Comparison of ENCODE assay signal across 18 mouse cellular contexts in the genomic region with DNA sequence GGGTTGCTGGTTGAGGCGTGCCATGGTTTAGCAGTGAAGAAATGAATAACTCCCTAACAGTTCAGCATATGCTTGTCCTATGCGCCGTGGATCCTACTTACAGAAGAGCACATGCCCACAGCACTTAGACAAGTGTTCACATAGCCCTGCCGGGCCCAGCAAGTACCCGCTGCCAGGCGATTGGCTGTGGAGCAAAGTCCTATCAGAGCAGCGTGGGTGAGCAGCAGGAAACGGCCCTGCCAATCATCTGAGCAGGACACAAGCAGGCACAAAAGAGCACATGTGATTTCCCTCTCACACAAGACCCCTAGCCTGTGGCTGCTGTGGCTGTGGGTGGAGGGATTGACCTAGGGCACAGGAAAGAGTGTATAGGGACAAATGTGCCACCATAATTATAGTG.
"Had no signal": no experiment of that assay in that cellular context is flagged by ENCODE, and none has a peak within 500 bp of the region (broad histone marks: within the 10 kb centered on the region; RNA-seq: fewer than 3 reads in every experiment).

No protein-coding gene starts in this region.

- H3K4me2 ChIP-seq: lung, embryonic 14.5 days; midbrain, embryonic 12.5 days; neural tube, embryonic 13.5 days; neural tube, embryonic 15.5 days had no signal

- DNase-seq: lung, adult 18-20 months; lung, embryonic 14.5 days; lung, postnatal 10 days; lung, postnatal 4 days; midbrain, embryonic 14.5 days; retina, postnatal 1 day; right cerebral cortex, adult 18-20 months; right cerebral cortex, postnatal 25 days; right cerebral cortex, postnatal 4 days; spleen, adult 18-20 months; thymus, adult 18-20 months; thymus, postnatal 14 days; thymus, postnatal 36 days had no signal

- H3K27ac ChIP-seq: midbrain, embryonic 12.5 days; neural tube, embryonic 13.5 days; neural tube, embryonic 15.5 days had no signal

- H3K9me3 ChIP-seq: midbrain, embryonic 12.5 days; neural tube, embryonic 13.5 days; neural tube, embryonic 15.5 days had no signal

- H3K9ac ChIP-seq: lung, embryonic 14.5 days; midbrain, embryonic 12.5 days; neural tube, embryonic 13.5 days; neural tube, embryonic 15.5 days had no signal

- H3K27me3 ChIP-seq: midbrain, embryonic 12.5 days; neural tube, embryonic 15.5 days had no signal

- H3K4me1 ChIP-seq: neural tube, embryonic 13.5 days; neural tube, embryonic 15.5 days had no signal

- ATAC-seq: midbrain, embryonic 16.5 days had no signal

- H3K4me3 ChIP-seq: midbrain, embryonic 12.5 days; myocyte; neural tube, embryonic 13.5 days; neural tube, embryonic 15.5 days had no signal

- H3K36me3 ChIP-seq: midbrain, embryonic 12.5 days; neural tube, embryonic 13.5 days; neural tube, embryonic 15.5 days had no signal
